In genomic region chr3:27984620-27985019, GRCm38 (mm10) we compare ENCODE assay signal across 9 mouse cellular contexts. TPM values are rescaled to one million over a fixed set of nuclear protein-coding genes. Genes with fewer than 3 reads are reported as not detected.
A peak's percentile ranks its signal among the peaks of the same experiment; 100 is the strongest.
DNase-seq lines count a peak whose midpoint lies in the region; ATAC-seq and TF ChIP-seq lines count a peak whose summit lies in the region.
"Had no signal": no experiment of that assay in that cellular context is flagged by ENCODE, and none has a peak within 500 bp of the region (broad histone marks: within the 10 kb centered on the region; RNA-seq: fewer than 3 reads in every experiment).

No protein-coding gene starts in this region.

- no peak for TF ChIP-seq CTCF in layer of hippocampus, adult 2 months (conservative IDR thresholded peaks at IDR 0.05)
- TF ChIP-seq CTCF in midbrain, postnatal 0 days (IDR thresholded peaks at IDR 0.05) = no peak

- intact Hi-C loops in left cerebral cortex, postnatal 4 days (cut with DNase I) = loop anchor here (5.0 to 10.0 kb wide), 2 partner anchors 123 to 760 kb away; no protein-coding TSS in a partner anchor

- no peak for DNase-seq in layer of hippocampus, adult 2 months (ENCODE audit: low spot score in 2 of 2)
- no peak for DNase-seq in layer of hippocampus, adult 18-20 months (ENCODE audit: low spot score in 2 of 2)
- no peak for DNase-seq in intestine, embryonic 14.5 days (ENCODE audit: low spot score)
- DNase-seq in midbrain, postnatal 0 days (ENCODE audit: low spot score) = no peak
- DNase-seq in cerebellum, postnatal 14 days = no peak
- no peak for DNase-seq in embryo, embryonic 9.5 days (ENCODE audit: extremely low spot score)
- DNase-seq in left cerebral cortex, postnatal 4 days = no peak

- no peaks in the 10 kb centered on the region for H3K36me3 ChIP-seq in forebrain, embryonic 13.5 days (ENCODE audit: poor library complexity, severe bottlenecking)
- no peaks in the 10 kb centered on the region for H3K36me3 ChIP-seq in intestine, embryonic 14.5 days (ENCODE audit: control insufficient read depth, insufficient read depth, low read length)
- H3K36me3 ChIP-seq in midbrain, postnatal 0 days (ENCODE audit: insufficient read depth, low read length) = no peaks in the 10 kb centered on the region
- H3K36me3 ChIP-seq: G1E had no signal

- H3K27ac ChIP-seq in layer of hippocampus, adult 2 months = peak overlapping the region; percentile 61
- peak overlapping the region; percentile 61; the same call in 1 of the 2 replicates for H3K27ac ChIP-seq in forebrain, embryonic 13.5 days
- H3K27ac ChIP-seq in intestine, embryonic 14.5 days (ENCODE audit: low read depth) = no peak overlapping the region
- H3K27ac ChIP-seq in midbrain, postnatal 0 days (ENCODE audit: low read depth, low read length) = 0 out of 2 replicates have a peak overlapping the region, but pooled peaks have one; percentile 55

- 46% methylated on average over 4 of the region's 4 CpGs for WGBS in forebrain, embryonic 13.5 days
- WGBS in intestine, embryonic 14.5 days = 74% methylated on average over 4 of the region's 4 CpGs
- 38% methylated on average over 4 of the region's 4 CpGs for WGBS in midbrain, postnatal 0 days

- peak overlapping the region; percentile 54 for H3K4me3 ChIP-seq in layer of hippocampus, adult 2 months
- peak overlapping the region; percentile 21 for H3K4me3 ChIP-seq in forebrain, embryonic 13.5 days
- H3K4me3 ChIP-seq in intestine, embryonic 14.5 days (ENCODE audit: low read depth, low read length) = peak overlapping the region; percentile 22; the same call in 1 of the 2 replicates
- H3K4me3 ChIP-seq in midbrain, postnatal 0 days (ENCODE audit: low read depth, low read length) = peak overlapping the region; percentile 27; the same call in 1 of the 2 replicates

- H3K27me3 ChIP-seq in forebrain, embryonic 13.5 days = no peaks in the 10 kb centered on the region
- H3K27me3 ChIP-seq in intestine, embryonic 14.5 days (replicated peaks; ENCODE audit: control insufficient read depth, insufficient read depth, low read length) = no peaks in the 10 kb centered on the region
- no peaks in the 10 kb centered on the region for H3K27me3 ChIP-seq in midbrain, postnatal 0 days (ENCODE audit: insufficient read depth, low read length)

- no peak overlapping the region for H3K9ac ChIP-seq in forebrain, embryonic 13.5 days
- H3K9ac ChIP-seq in intestine, embryonic 14.5 days (ENCODE audit: low read length) = no peak overlapping the region
- H3K9ac ChIP-seq in midbrain, postnatal 0 days (replicated peaks; ENCODE audit: low read length, poor library complexity, severe bottlenecking) = no peak overlapping the region

- ATAC-seq in forebrain, embryonic 13.5 days = no peak
- ATAC-seq in intestine, embryonic 14.5 days (replicated peaks; ENCODE audit: low FRiP score, low TSS enrichment, low read depth) = no peak
- ATAC-seq in midbrain, postnatal 0 days (ENCODE audit: low FRiP score) = no peak

- peak overlapping the region; percentile 52 for H3K4me2 ChIP-seq in forebrain, embryonic 13.5 days
- peak overlapping the region; percentile 51 for H3K4me2 ChIP-seq in intestine, embryonic 14.5 days (ENCODE audit: low read length)
- H3K4me2 ChIP-seq in midbrain, postnatal 0 days (ENCODE audit: low read depth, low read length, poor library complexity, severe bottlenecking) = peak overlapping the region; percentile 49; the same call in 1 of the 2 replicates

- H3K9me3 ChIP-seq in forebrain, embryonic 13.5 days (replicated peaks) = no peaks in the 10 kb centered on the region
- H3K9me3 ChIP-seq in intestine, embryonic 14.5 days (ENCODE audit: control insufficient read depth, low read length) = no peaks in the 10 kb centered on the region
- H3K9me3 ChIP-seq in midbrain, postnatal 0 days (ENCODE audit: low read length) = no peaks in the 10 kb centered on the region
- H3K9me3 ChIP-seq: G1E had no signal

- H3K4me1 ChIP-seq in forebrain, embryonic 13.5 days = peaks cover 21% of the 10 kb centered on the region
- H3K4me1 ChIP-seq in intestine, embryonic 14.5 days (replicated peaks; ENCODE audit: control insufficient read depth, insufficient read depth, low read length) = peaks cover 13% of the 10 kb centered on the region
- H3K4me1 ChIP-seq in midbrain, postnatal 0 days (ENCODE audit: insufficient read depth, low read length) = no peaks in the 10 kb centered on the region

RNA-seq across cellular contexts. Expression of gene Pld1, which starts 46.1 kb away (rescaled TPM):
- total RNA-seq in layer of hippocampus, adult 2 months (2021) = 1 to 10 TPM; 6.9 to 9.0 TPM
- 1 to 10 TPM; 6.8 to 7.2 TPM for total RNA-seq in layer of hippocampus, adult 18-20 months (2021)
- 2.4 and 2.7 TPM in 2 replicates for polyA plus RNA-seq in forebrain, embryonic 13.5 days (2015; fragmentation: Nextera tagmentation; extraction: Ambion mirVana)
- 7.9 and 8.2 TPM in 2 replicates for polyA plus RNA-seq in intestine, embryonic 14.5 days (2014; fragmentation: Nextera tagmentation; extraction: Ambion mirVana)
- total RNA-seq in midbrain, postnatal 0 days (2014; rRNA removed) = 6.7 and 13.5 TPM in 2 replicates
- polyA plus RNA-seq in midbrain, postnatal 0 days (2015; fragmentation: Nextera tagmentation; extraction: Ambion mirVana) = 4.7 and 5.0 TPM in 2 replicates
- total RNA-seq in left cerebral cortex, postnatal 4 days (2021) = 1 to 10 TPM; 7.6 TPM
- polyA plus RNA-seq: G1E had no signal
